Mouse (Mus musculus) stomach, embryonic 16.5 days (tissue): Measurements from ENCODE around the gene Hspa4. TPM values are rescaled to one million over a fixed set of nuclear protein-coding genes. Genes with fewer than 3 reads are reported as not detected.

Source experiments
- ATAC-seq: fragments of 200-750 bp; cut with Nextera tagmentation; 2 replicates; pipeline ENCODE4 v1.8.0; 2017; ENCODE audit warnings: moderate number of reproducible peaks, moderate TSS enrichment; ENCODE audit not compliant: insufficient read depth, low FRiP score
- H3K27ac ChIP-seq: fragments of 300-500 bp; sonication (generic); 2 replicates; pipeline ENCODE4 v1.5.1; 2014; ENCODE audit warnings: low read length
- H3K27me3 ChIP-seq: fragments of 300-500 bp; sonication (generic); 2 replicates; pipeline ENCODE4 v1.6.1; 2014; ENCODE audit warnings: low read length, control low read depth, mixed read lengths; ENCODE audit not compliant: control insufficient read depth, insufficient read depth
- H3K36me3 ChIP-seq: fragments of 300-500 bp; sonication (generic); 2 replicates; pipeline ENCODE4 v1.6.1; 2014; ENCODE audit warnings: low read length; ENCODE audit not compliant: control insufficient read depth, insufficient read depth
- H3K4me1 ChIP-seq: fragments of 300-500 bp; sonication (generic); 2 replicates; pipeline ENCODE4 v1.6.1; 2014; ENCODE audit warnings: low read length, control low read depth, mixed read lengths; ENCODE audit not compliant: control insufficient read depth, insufficient read depth
- H3K4me2 ChIP-seq: fragments of 300-500 bp; sonication (generic); 2 replicates; pipeline ENCODE4 v1.6.1; 2014; ENCODE audit warnings: low read depth, low read length, mixed read lengths
- H3K4me3 ChIP-seq: fragments of 300-500 bp; sonication (generic); replicated peaks from 2 replicates; pipeline ENCODE4 v1.5.1; 2014; ENCODE audit warnings: mild to moderate bottlenecking, low read length
- H3K9ac ChIP-seq: fragments of 300-500 bp; sonication (generic); 2 replicates; pipeline ENCODE4 v1.6.1; 2014; ENCODE audit warnings: low read length
- H3K9me3 ChIP-seq: fragments of 300-500 bp; sonication (generic); replicated peaks from 2 replicates; pipeline ENCODE4 v1.6.1; 2016; ENCODE audit warnings: low read length, control low read depth; ENCODE audit not compliant: control insufficient read depth
- WGBS: fragments of 180-500 bp; shearing (Covaris S2); extraction: QIAGEN DNeasy Blood & Tissue Kit; methylation state at CpG from one replicate; pipeline ENCODE4 v1.1.7; 2014; 5-methylcytosine and 5-hydroxymethylcytosine counted together
- polyA plus RNA-seq: library from polyadenylated mRNA; unstranded; fragments of >200 nt; fragmentation: Nextera tagmentation; extraction: Ambion mirVana; gene quantifications from 2 replicates; pipeline ENCODE4 v1.2.1, GENCODE M21; 2015

The Hspa4 gene
- polyA plus RNA-seq, 1 experiment from 2014 or later, result 67.9 TPM

DNA sequence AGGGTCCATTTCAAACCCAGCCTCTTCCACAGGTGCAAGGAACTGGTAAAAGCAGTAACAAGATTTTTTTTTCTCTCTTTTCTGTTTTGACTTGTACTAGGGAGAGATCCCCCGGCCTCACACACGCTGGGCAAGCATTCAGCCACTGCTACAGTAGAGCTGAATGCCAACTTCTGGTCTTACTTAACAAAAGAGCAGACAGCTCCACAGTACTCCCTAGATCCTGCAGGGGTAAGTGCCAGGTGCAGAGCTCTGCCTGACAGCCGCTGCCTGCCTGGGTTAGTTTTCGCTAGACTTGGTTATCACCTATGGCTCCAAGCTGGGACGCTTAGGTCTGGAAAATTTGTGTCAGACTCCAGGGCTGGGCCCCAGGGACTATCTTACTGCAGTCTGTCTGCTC lies 50.6 kb downstream of the Hspa4 start:
- no peak for ATAC-seq
- Histone ChIP-seq H3K27ac (no peak overlapping the region), H3K27me3 (no peaks in the 10 kb centered on the region), H3K9me3 (0 out of 2 replicates have a peak, but pooled peaks cover 4% of the 10 kb centered on the region), H3K4me2 (no peak overlapping the region), H3K9ac (no peak overlapping the region), H3K4me3 (no peak overlapping the region), H3K4me1 (0 out of 2 replicates have a peak, but pooled peaks cover 3% of the 10 kb centered on the region), H3K36me3 (no peaks in the 10 kb centered on the region)
- 77% methylated on average over 5 of the region's 5 CpGs for WGBS

DNA sequence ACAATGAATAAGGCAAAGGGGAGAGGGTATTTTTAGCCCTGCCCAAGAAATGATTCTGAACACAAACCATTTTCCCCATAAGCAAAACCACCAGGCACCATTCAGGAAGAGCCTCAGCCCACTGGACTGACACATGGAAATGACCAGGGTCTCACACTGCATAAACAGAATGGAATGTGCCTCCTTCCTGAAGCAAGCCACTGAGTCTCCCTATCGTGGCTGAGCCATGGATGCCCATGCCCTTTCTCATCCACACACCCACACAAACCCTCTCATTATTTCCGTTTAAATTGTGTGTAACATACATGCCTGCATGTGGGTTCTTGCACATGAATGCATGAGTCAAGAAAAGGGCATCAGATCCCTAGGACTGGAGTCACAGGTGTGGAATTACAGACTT lies 54.7 kb downstream of the Hspa4 start:
- no peak overlapping the region for H3K9ac ChIP-seq
- no peaks in the 10 kb centered on the region for H3K36me3 ChIP-seq
- 0 out of 2 replicates have a peak, but pooled peaks cover 8% of the 10 kb centered on the region for H3K9me3 ChIP-seq
- H3K27ac ChIP-seq, result no peak overlapping the region
- 53% methylated on average over 2 of the region's 2 CpGs for WGBS
- no peak for ATAC-seq
- no peaks in the 10 kb centered on the region for H3K27me3 ChIP-seq
- H3K4me2 ChIP-seq, result no peak overlapping the region
- H3K4me1 ChIP-seq, result 0 out of 2 replicates have a peak, but pooled peaks cover under 1% of the 10 kb centered on the region
- no peak overlapping the region for H3K4me3 ChIP-seq

- Histone ChIP-seq H3K4me2 (no peak overlapping the region), H3K9me3 (0 out of 2 replicates have a peak, but pooled peaks cover 8% of the 10 kb centered on the region), H3K9ac (no peak overlapping the region), H3K4me1 (no peaks in the 10 kb centered on the region), H3K4me3 (no peak overlapping the region), H3K27me3 (no peaks in the 10 kb centered on the region), H3K36me3 (no peaks in the 10 kb centered on the region), H3K27ac (no peak overlapping the region)
- ATAC-seq, result no peak
- WGBS, result 49% methylated on average over 11 of the region's 11 CpGs
Measured at GRCm38 (mm10) chr11:53243199-53243598, 57.1 kb downstream of the Hspa4 start.

- H3K27me3 ChIP-seq, result no peaks in the 10 kb centered on the region
- no peak overlapping the region for H3K4me2 ChIP-seq
- no peaks in the 10 kb centered on the region for H3K4me1 ChIP-seq
- no peak overlapping the region for H3K27ac ChIP-seq
- no peaks in the 10 kb centered on the region for H3K36me3 ChIP-seq
- no peaks in the 10 kb centered on the region for H3K9me3 ChIP-seq
- 60% methylated on average over 9 of the region's 9 CpGs for WGBS
- no peak for ATAC-seq
- no peak overlapping the region for H3K4me3 ChIP-seq
- H3K9ac ChIP-seq, result no peak overlapping the region
Measured at GRCm38 (mm10) chr11:53233590-53233989, 66.7 kb downstream of the Hspa4 start.

DNA sequence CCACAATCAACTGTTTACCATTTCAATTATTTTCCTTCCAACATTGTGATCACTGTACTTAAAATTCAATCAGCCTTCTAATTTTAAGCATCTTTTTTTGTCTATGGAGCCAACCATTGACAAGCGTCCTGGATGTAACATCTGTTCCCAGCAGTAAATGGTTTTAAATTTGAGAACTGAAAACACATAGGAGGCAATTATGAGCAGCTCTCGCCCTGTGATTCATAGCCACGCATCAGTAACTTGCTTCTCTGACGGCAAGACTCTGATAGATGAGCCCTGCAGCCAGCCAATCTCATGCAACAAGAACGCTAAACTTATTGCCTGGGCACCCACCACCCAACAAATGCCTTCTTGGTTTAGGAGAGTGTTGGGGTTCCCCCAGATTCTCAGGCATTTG lies 68.4 kb downstream of the Hspa4 start:
- WGBS, result 83% methylated on average over 5 of the region's 5 CpGs
- Histone ChIP-seq H3K4me1 (no peaks in the 10 kb centered on the region), H3K36me3 (no peaks in the 10 kb centered on the region), H3K27me3 (no peaks in the 10 kb centered on the region), H3K9me3 (no peaks in the 10 kb centered on the region), H3K4me2 (no peak overlapping the region), H3K27ac (no peak overlapping the region), H3K4me3 (no peak overlapping the region), H3K9ac (no peak overlapping the region)
- ATAC-seq, result no peak

DNA sequence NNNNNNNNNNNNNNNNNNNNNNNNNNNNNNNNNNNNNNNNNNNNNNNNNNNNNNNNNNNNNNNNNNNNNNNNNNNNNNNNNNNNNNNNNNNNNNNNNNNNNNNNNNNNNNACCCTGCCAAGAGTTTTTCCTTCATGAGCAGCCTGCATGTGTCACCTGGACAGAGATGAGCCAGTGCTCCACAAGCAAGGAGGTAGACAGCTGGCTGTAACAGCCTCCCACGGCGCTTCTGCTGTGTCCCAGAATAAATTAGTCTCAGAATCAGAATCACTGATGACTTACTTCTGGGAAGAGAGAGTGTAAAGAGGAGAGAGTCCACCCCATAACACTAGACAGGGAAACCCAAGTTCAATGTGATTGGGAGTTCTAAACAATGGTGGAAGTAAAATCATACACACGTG lies 71.2 kb downstream of the Hspa4 start:
- ATAC-seq, result no peak
- H3K9me3 ChIP-seq, result no peaks in the 10 kb centered on the region
- H3K4me1 ChIP-seq, result no peaks in the 10 kb centered on the region
- H3K36me3 ChIP-seq, result no peaks in the 10 kb centered on the region
- no peak overlapping the region for H3K4me2 ChIP-seq
- no peak overlapping the region for H3K9ac ChIP-seq
- no peak overlapping the region for H3K4me3 ChIP-seq
- H3K27ac ChIP-seq, result no peak overlapping the region
- H3K27me3 ChIP-seq, result no peaks in the 10 kb centered on the region
- 78% methylated on average over 3 of the region's 3 CpGs for WGBS

- no peaks in the 10 kb centered on the region for H3K36me3 ChIP-seq
- H3K9ac ChIP-seq, result no peak overlapping the region
- H3K27ac ChIP-seq, result no peak overlapping the region
- ATAC-seq, result no peak
- H3K27me3 ChIP-seq, result no peaks in the 10 kb centered on the region
- no peaks in the 10 kb centered on the region for H3K4me1 ChIP-seq
- H3K4me2 ChIP-seq, result no peak overlapping the region
- no peak overlapping the region for H3K4me3 ChIP-seq
- H3K9me3 ChIP-seq, result no peaks in the 10 kb centered on the region
- 77% methylated on average over 9 of the region's 9 CpGs for WGBS
Measured at GRCm38 (mm10) chr11:53210876-53211275, 89.4 kb downstream of the Hspa4 start.

Other genes with a start within 250 kb of the Hspa4 start
- gene Zcchc10, start 24.2 kb upstream of the Hspa4 start, polyA plus RNA-seq, result 18.7 and 19.5 TPM in 2 replicates
- 20.5 and 21.1 TPM in 2 replicates for gene Aff4, start 50.4 kb upstream of the Hspa4 start, polyA plus RNA-seq
- 5.4 and 8.4 TPM in 2 replicates for gene Leap2, start 122.7 kb upstream of the Hspa4 start, polyA plus RNA-seq
- gene Uqcrq, start 130.4 kb upstream of the Hspa4 start, polyA plus RNA-seq, result 588 and 617 TPM in 2 replicates
- 1.5 and 2.0 TPM in 2 replicates for gene Gdf9, start 130.6 kb upstream of the Hspa4 start, polyA plus RNA-seq
- gene Gm10447, start 156.7 kb upstream of the Hspa4 start, polyA plus RNA-seq, result 0.10 TPM in 2 replicates
- 1.8 TPM in 2 replicates for gene Shroom1, start 156.7 kb upstream of the Hspa4 start, polyA plus RNA-seq
- not detected in 2 replicates for gene Gm9837, start 170.0 kb upstream of the Hspa4 start, polyA plus RNA-seq
- gene Gm9945, start 179.7 kb upstream of the Hspa4 start, polyA plus RNA-seq, result not detected in 2 replicates
- gene Sowaha, start 179.8 kb upstream of the Hspa4 start, polyA plus RNA-seq, result 0.46 and 0.58 TPM in 2 replicates
- gene Sept8, start 218.8 kb upstream of the Hspa4 start, polyA plus RNA-seq, result 33.8 and 34.4 TPM in 2 replicates